22 mouse cellular contexts compared by ENCODE assay signal in genomic region chr1:59194979-59195378, GRCm38 (mm10).
"Had no signal": no experiment of that assay in that cellular context is flagged by ENCODE, and none has a peak within 500 bp of the region (broad histone marks: within the 10 kb centered on the region; RNA-seq: fewer than 3 reads in every experiment).

No protein-coding gene starts in this region.

- H3K27ac ChIP-seq: heart, embryonic 10.5 days; hindbrain, embryonic 13.5 days; hindbrain, embryonic 15.5 days; hindbrain, postnatal 0 days; kidney, embryonic 15.5 days; kidney, postnatal 0 days; limb, embryonic 13.5 days; limb, embryonic 15.5 days had no signal

- H3K4me1 ChIP-seq: heart, embryonic 10.5 days; hindbrain, embryonic 13.5 days; hindbrain, embryonic 15.5 days; limb, embryonic 13.5 days; limb, embryonic 15.5 days had no signal

- DNase-seq: gastrocnemius, postnatal 10 days; gastrocnemius, postnatal 25 days; heart, adult 18-20 months; heart, postnatal 10 days; heart, postnatal 36 days; kidney, adult 11 months; kidney, adult 2 months; kidney, adult 9 months; kidney, postnatal 14 days; kidney, postnatal 36 days; layer of hippocampus, adult 9-11 months; layer of hippocampus, postnatal 36 days; left cerebral cortex, postnatal 4 days had no signal

- H3K27me3 ChIP-seq: heart, embryonic 12.5 days; hindbrain, embryonic 13.5 days; hindbrain, embryonic 15.5 days; kidney, embryonic 15.5 days; limb, embryonic 13.5 days; limb, embryonic 15.5 days had no signal

- H3K4me3 ChIP-seq: heart, embryonic 10.5 days; heart, embryonic 12.5 days; hindbrain, embryonic 13.5 days; hindbrain, embryonic 15.5 days; kidney, embryonic 15.5 days; limb, embryonic 13.5 days; limb, embryonic 15.5 days had no signal

- H3K9me3 ChIP-seq: heart, embryonic 10.5 days; heart, embryonic 12.5 days; hindbrain, embryonic 13.5 days; hindbrain, embryonic 15.5 days; kidney, embryonic 15.5 days; limb, embryonic 13.5 days; limb, embryonic 15.5 days had no signal

- H3K4me2 ChIP-seq: heart, embryonic 12.5 days; hindbrain, embryonic 13.5 days; hindbrain, embryonic 15.5 days; kidney, embryonic 15.5 days; limb, embryonic 13.5 days; limb, embryonic 15.5 days had no signal
